Mouse (Mus musculus): ENCODE measurements at regions not wholly inside any gene's neighbourhood (a gene's known extent, or its start where the extent isn't known, plus 50 kb on each side); places are given as distances from the start of the nearest gene placed in this dataset.
"Not testable (repeated sequence)": the region's sequence is repeated elsewhere in the genome, so short reads cannot be mapped to it uniquely, and the experiment has no call there.

DNA sequence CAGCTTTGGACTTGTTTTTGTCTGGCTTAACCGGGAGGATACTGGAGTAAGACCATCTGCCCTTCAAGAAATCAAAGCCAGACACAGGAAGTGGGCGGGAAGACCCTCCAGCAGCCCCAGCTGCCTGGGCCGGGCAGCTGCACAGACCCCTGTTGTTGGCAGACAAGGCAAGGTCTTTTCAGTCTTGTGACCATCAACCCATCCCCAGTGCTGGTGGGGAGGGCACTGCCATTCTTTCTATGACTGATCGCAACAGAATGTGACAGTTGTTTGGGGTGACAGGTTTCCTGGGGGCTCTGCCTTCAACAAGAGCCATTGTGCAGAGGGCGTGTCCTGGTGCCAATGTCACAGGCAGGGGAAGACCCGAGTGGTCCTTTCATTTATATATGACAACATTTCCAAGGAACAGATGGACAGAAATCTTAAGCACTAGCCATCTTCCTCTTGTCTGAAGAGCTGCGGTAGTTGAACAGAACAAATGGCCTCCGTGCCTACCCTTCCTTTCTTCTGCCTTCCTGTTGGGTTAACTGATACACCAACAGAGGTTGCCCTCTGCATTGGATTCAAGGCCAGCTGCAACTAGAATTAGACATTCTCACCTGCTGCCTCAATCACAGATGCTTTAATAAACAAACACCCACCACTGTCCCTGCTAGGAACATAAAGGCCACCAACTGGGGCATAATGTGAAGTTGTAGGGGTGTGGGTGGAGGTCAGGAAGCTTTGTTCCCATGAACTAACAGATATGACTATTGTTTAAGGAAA is 217.0 kb upstream of the Btg1 start:
- ATAC-seq (replicated peaks; ENCODE audit: low FRiP score, poor library complexity, severe bottlenecking): no peak

DNA sequence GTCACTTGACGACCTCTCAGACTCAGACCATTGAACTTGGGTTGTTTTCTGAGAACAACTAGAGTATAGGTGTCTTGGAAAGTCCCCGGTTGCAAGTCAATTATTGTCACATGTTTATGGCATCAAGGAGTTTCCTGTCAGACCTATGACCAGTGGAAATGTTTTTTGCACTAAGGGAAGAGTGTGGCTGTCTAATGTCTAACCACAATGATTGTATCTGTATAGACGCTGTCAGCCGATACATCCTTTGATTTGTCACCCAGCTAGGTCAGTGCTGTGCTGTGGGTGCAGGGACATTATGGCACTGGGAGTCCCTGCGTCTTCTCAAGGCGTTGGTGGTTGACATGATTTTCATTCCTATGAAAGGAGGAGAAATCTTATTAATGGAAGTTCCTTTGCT is 216.0 kb upstream of the Btg1 start:
- ATAC-seq (replicated peaks; ENCODE audit: low FRiP score, poor library complexity, severe bottlenecking): no peak

DNA sequence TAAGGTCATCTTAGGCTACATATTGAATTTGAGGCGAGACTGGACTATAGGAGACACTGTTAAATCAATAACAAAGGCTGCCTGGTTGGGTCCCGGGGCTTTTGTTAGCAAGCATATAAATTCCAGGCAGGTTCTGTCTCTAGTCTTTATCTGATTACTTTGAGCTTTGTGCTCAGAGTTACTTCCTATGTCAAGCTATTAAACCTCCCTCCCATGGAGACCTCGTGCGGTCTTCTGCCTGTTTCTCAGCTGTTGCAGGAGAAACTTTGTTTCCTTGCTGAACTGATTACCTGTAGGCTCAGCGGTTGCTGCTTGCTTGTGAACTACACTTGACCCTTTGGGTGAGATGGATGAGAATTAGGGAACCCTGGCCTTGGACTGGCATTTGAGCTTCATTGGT is 210.5 kb upstream of the Btg1 start:
- ATAC-seq (replicated peaks; ENCODE audit: low FRiP score, poor library complexity, severe bottlenecking): no peak

DNA sequence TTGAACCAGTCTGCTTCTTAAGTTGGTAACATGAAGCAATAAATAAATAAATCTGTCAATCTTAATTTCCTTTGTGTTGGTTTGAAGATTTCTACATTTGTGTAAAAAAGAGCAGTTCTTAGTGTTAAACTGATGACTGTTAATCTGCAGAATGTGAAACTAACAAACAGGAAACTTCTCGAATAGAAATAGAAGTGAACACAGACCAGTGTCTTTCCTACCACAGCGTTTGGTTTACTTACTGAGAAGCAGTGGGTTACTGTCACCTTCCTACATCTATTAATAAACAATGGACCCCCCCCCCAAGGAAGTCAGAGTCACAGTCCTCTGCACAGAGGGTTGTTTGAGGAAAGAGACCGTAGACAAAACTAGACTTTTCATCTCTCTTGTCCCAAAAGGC is 209.0 kb upstream of the Btg1 start:
- no peak for ATAC-seq (replicated peaks; ENCODE audit: low FRiP score, poor library complexity, severe bottlenecking)

DNA sequence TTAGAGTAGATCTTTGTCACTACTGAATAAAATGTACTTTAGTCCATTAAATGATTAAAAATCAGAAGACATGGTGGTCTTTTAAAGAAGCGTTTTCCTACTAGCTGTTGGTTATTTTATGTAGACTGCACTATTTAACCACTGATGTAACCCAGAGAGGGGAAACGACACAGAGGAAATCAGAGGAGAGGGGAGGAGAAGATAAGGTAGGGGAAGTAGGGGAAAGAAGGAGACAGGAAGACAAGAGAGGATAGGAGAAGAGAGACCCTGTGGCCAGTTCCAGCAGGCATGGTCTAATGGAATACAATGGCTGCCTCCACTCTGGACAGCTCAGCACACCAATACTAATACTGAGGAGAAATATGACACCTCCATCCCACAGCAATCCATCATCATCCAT is 208.6 kb upstream of the Btg1 start:
- no peak for ATAC-seq (replicated peaks; ENCODE audit: low FRiP score, poor library complexity, severe bottlenecking)

DNA sequence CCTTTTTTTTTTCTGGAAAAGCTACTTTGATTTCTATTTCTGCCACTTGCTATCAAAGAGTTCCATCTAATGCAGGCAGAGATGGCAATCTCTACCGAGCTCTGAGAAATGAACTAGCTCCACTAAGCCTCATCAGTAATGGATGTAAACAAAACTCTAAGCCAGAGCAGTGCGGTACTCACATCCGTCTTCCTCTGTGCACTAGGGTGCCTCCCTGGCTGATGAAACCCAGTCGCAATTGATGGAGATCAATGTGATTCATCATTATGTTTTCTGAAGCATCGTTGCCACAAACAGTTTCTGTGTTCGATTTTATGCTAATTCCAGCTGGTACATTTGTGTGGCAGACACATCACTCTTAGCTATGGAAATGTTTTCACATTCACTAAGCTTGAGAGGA is 206.8 kb upstream of the Btg1 start:
- ATAC-seq (replicated peaks; ENCODE audit: low FRiP score, poor library complexity, severe bottlenecking): no peak

DNA sequence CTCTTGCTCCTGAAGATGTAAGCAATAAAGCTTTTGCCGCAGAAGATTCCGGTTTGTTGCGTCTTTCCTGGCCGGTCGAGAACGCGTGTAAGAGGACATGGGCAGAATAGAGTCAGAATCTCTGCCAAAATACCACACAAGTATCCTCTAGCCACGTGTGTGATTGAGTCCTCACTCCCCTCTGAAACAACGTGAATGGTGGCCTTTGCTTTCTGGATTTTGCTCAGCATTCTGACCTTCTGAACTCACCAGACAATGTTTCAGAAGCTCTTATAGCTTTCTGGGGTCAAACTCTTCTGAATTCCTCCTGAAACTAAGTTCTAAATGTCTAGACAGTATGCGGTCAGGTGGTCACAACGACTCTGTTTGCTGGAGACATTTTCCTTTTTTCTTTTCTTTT is 202.0 kb upstream of the Btg1 start:
- no peak for ATAC-seq (replicated peaks; ENCODE audit: low FRiP score, poor library complexity, severe bottlenecking)

DNA sequence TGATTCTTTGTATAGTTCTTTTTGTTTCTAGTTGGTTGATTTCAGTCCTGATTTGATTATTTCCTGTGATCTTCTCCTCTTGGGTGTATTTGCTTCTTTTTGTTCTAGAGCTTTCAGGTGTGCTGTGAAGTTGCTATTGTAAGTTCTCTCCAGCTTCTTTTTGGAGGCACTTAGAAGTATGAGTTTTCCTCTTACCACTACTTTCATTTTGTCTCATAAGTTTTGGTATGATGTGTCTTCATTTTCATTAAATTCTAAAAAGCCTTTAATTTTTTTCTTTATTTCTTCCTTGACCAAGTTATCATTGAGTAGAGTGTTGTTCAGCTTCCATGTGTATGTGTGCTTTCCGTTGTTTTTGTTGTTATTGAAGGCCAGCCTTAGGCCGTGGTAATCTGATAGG is 195.3 kb upstream of the Btg1 start:
- not testable (repeated sequence) for ATAC-seq (replicated peaks; ENCODE audit: low FRiP score, poor library complexity, severe bottlenecking)

DNA sequence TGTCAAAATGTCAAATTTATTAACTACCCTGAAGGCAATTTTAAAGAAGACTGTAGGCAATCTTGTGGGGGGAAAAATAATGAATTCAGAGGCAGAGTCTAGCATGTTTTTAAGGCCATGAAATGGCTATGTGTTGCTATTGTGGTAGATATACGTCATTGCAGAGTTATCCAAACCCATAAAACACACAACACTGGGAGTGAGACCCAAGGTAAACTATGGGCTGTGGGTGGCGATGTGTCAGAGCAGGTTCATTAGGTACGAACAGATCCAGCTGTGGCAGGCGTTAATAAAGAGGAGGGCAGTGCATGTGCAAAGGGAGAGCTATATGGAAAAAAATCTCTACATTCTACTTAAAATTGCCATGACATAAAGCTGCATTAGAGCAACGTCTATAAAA is 189.4 kb upstream of the Btg1 start:
- no peak for ATAC-seq (replicated peaks; ENCODE audit: low FRiP score, poor library complexity, severe bottlenecking)

DNA sequence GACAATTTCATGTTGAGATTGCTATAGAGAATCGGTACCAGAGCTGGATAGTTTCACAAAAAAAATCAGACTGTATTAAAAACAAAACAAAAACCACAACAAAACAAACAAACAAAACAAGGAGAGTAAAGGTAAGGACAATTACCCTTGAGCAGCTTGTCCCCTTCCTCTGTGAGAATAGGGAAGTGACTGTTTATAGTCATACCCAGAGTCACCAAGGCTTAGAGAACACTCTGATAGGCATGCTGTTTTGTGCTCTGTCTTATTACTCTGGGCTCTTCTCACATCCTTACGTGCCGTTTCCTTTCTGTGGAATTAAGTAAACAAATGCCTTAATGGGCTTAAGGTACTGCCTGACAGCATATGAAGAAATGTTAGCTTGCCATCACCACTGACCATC is 186.7 kb upstream of the Btg1 start:
- no peak for ATAC-seq (replicated peaks; ENCODE audit: low FRiP score, poor library complexity, severe bottlenecking)

DNA sequence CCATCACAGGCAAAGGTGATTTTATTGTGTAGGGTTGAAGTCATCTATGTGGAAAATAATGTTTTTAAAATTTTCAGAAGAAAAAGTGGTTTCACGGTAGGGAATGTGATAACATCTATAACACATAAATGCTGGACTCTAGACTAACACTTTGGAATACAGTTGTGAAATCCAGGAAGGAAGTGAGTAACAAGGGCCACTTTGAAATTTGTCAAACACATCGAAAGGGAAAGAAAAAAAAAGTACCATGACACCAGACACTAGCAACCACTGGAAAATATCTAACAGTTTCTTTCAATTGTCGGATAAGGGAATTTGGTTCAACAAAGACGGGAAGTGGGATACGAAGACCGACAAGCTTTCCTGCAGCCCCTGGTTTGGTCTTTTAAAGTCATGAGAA is 181.7 kb upstream of the Btg1 start:
- no peak for ATAC-seq (replicated peaks; ENCODE audit: low FRiP score, poor library complexity, severe bottlenecking)

DNA sequence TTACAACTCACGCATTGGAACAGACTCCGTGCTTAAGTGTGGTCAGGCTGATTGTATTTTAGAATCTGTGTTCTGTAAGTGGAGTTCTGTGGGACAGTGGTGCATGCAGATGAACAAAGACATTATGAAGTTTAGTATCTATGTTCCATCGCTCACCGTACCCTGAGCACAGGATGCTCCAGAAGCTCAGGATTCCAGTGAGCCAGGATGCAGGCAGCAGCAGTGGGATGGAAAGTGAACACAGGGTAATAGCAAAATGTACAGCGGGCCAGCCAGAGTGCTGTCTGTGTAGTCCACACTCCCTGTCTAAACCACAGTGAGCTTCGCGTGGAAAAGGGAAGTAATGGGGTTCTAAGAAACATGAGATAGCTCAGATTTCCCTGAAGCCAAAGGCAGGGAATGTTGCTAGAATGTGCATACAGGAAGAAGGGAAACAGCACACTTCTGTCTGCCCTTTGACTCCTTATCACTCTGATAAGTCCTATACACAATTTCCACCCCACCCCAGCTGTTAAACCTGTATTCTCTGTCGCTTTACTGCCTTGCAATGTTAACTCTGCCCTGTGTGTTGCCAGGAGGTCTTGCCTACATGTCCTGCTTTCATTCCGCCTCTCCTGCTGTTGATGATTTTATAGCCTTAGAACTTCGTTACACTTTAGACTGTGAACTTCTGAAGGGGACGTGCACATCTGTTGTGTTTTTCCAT is 178.3 kb upstream of the Btg1 start:
- no peak for ATAC-seq (replicated peaks; ENCODE audit: low FRiP score, poor library complexity, severe bottlenecking)

DNA sequence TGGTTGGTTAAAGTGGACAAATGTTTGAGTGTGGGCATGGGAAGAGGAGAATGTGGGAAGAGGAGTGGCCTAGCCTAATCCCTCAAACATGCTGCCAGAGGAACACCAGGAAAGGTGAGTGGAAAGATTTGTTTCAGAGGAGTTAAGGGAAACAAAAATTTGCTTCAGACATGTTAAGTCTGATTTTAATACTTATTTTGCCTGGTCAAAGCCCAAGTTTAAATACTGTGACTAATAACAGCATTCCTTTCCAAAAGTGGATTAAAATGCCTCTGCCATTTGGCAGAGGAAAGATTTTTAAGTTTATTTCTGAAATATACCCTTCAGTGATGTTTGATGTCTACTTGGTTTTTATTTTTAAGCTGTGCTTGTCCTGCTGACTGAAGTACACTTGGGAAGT is 174.6 kb upstream of the Btg1 start:
- no peak for ATAC-seq (replicated peaks; ENCODE audit: low FRiP score, poor library complexity, severe bottlenecking)

DNA sequence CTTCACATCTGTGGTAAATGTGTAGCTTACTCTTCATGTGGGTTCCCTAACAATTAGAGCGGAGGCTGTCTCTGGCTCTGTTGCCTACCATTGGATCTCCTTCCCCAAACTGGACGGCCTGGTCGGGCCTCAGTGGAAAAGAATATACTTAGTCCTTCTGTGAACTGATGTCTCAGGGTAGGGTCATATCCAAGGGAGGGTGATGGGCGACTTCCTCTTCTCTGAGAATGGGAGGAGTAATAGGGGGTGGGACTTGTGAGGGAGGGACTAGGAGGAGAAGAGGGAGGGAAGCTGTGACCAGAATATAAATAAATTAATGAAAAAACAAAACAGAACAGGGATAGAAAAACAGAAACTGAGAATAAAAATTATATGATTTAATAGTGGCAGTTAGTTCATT is 166.5 kb upstream of the Btg1 start:
- no peak for ATAC-seq (replicated peaks; ENCODE audit: low FRiP score, poor library complexity, severe bottlenecking)

DNA sequence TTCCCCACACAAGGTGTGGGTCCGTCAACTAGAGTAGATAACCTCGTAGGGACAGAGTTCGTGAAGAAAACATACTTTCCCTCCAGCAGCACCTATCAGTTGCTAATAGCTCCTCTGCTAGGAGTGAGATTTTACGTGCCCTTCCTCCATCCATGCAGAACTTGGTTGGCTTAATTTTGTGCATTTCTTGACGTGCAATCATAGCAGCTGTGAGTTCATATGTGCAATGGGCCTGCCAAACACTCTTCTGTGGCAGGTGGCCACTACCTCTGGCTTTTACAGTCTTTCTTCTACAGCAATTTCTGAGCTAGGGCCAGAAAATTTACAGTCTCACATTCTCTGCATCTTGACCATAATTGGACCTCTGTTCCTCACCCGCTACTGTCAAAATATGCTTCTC is 161.9 kb upstream of the Btg1 start:
- ATAC-seq (replicated peaks; ENCODE audit: low FRiP score, poor library complexity, severe bottlenecking): no peak

DNA sequence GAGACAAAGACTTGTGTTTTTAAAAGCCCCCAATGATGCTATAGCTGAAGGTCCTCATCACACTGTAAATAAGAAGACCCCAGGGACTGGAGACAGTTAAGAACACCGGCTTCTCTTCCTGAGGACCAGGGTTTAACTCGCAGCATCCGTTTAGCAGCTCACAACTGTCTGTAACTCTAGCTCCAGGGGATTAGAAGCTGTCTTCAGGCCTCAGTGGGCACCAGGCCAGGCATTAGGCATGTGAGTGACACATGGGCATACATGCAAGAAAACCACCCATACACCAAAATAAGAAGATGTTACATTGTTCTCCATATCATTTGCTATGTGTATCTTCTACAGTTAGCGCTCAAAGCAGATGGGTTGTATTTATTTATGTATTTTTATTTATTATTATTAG is 158.3 kb upstream of the Btg1 start:
- ATAC-seq (replicated peaks; ENCODE audit: low FRiP score, poor library complexity, severe bottlenecking): no peak

DNA sequence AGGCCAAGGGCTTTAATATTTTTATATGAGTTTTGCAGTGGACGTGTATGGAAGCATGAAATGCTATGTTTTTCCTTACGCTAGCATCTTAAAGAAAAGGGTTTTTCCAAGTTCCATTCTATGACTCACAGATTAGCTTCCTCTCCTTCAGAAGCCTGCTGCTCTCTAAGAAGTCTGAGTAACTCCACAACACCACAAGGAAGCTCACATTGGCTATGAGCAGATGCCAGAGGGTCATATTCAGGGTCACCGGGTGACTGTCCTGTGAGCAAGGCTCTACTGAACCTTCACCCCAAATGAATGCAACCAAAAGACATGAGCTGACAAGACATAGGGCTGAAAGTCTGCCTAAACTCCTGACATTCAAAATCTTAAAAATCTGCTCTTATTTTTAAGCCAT is 157.6 kb upstream of the Btg1 start:
- ATAC-seq (replicated peaks; ENCODE audit: low FRiP score, poor library complexity, severe bottlenecking): no peak

DNA sequence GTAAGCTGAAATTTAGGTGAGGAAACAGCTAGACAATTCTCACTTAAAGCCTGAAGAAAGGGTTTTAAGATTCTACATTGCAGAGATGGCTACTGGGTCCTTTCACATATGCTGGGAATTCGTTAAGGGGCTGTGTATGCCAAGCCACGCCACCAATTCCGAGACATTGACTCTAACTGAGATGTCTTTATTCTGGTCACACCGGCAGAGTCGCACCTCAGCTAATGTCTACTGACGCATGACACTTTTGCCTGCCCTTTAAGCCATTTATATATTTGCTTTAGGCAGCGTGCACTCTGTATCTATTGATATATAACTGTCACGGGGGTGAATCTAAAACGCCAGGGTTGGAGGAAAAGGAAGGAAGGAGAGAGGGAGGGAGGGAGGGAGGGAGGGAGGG is 156.7 kb upstream of the Btg1 start:
- ATAC-seq (replicated peaks; ENCODE audit: low FRiP score, poor library complexity, severe bottlenecking): no peak

DNA sequence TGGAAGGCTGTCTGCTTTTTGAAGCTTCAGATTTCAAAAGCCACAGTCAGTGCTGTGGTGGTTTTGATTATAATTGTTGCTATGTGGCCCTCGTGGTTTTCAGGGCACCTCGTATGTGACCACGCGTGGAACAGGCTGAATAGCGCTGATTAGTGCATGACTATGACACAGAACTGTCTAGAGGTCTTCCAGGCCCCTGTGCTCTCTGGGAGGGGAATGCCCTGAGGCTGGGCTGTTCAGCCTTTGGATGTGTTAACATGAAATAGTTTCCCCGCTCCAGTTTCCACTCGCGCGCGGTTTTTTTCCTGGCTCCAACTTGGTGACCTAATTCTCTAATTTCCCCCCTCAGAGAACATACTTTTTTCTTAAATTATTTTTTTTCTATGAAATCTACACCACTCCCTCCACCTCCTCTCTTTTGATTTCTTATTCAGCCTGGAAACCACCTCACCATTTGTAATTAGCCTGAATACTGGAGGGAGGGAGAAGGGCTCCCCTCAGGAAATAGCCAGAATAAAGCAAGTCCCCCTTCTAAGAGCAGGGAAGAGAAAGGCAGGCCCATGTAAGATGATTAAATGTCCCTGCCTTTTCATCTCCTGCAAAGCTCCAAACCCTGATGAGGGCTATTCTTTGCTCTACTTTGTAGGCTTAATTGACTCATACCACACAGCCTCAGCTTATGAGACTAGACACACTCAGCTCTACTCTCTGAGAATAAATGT is 156.0 kb upstream of the Btg1 start:
- no peak for ATAC-seq (replicated peaks; ENCODE audit: low FRiP score, poor library complexity, severe bottlenecking)

DNA sequence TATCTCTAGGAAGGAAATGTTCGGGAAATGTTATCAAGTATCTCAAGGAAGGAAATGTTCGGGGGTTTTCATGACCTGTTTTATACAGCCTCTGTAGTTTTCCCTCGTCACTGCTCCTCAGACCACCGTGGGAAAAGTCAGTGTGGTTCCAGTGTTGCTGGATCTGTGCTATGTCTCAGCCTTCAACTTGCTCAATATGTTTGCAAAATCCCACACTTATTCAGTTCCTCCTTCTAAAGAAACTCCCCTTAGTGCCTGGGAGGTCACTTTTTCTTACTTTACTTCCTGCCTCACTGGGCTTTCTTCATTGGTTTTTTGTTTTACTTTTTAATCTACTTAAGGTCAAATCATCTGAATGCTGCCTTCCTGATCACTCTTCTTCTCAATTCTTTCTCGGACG is 150.8 kb upstream of the Btg1 start:
- ATAC-seq (replicated peaks; ENCODE audit: low FRiP score, poor library complexity, severe bottlenecking): no peak

DNA sequence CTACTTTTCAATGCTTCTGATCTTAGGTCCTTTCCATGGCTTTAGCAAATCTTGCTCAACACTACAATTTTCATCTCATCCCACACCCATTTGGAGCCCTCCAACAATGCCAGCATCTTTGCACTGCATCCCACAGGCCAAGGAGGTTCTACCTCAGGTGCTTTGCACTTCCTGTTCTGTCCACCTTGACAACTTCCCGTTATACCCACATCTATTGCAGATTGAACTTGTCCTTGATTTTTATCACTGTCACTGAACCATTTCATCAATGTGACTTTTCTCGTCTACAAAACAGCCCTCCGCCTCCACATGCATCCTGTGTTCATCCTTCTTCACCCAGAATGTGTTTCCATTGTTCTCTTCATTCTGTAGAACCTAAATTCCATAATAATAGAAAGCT is 150.0 kb upstream of the Btg1 start:
- no peak for ATAC-seq (replicated peaks; ENCODE audit: low FRiP score, poor library complexity, severe bottlenecking)
